Mouse (Mus musculus) heart, adult 8-10 months (tissue): ENCODE data around the gene Chrna3. TPM values are rescaled to one million over a fixed set of nuclear protein-coding genes. Genes with fewer than 3 reads are reported as not detected.

Experiments
- DNase-seq: peaks from one replicate; pipeline ENCODE4 v3.0.0; 2022; ENCODE audit warnings: low spot score
- total RNA-seq, 4 experiments: library from RNA; stranded (reverse); gene quantifications; 2 replicates each; pipeline ENCODE4 v1.2.4; 2022

The Chrna3 gene
- total RNA-seq = not detected

DNA sequence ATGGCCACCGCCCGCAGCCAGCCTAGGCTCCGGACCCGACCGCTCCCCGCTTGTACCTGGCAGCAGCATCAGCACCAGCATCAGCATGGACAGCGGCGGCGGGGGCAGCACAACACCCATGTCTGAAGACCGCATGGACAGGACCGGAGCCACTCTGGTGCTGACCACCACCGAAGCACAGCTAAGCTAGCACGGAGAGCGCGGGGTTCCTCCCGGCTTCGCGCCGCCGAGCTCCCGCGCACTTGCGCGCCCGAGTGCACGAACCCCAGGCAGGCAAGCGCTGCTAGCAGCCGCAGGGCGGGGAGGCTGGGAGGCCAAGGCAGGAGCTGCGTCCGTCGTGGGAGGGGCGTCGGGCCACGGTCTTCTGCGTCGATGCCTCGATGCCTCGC is at the start of gene Chrna3:
Gene Chrna3 (minus strand): TSS at position 288 of the 389 bp plus-strand sequence.
- no peak for DNase-seq

- no peak for DNase-seq
Observed at GRCm38 (mm10) chr9:55067965-55068265, 41.6 kb upstream of the Chrna3 start.

DNA sequence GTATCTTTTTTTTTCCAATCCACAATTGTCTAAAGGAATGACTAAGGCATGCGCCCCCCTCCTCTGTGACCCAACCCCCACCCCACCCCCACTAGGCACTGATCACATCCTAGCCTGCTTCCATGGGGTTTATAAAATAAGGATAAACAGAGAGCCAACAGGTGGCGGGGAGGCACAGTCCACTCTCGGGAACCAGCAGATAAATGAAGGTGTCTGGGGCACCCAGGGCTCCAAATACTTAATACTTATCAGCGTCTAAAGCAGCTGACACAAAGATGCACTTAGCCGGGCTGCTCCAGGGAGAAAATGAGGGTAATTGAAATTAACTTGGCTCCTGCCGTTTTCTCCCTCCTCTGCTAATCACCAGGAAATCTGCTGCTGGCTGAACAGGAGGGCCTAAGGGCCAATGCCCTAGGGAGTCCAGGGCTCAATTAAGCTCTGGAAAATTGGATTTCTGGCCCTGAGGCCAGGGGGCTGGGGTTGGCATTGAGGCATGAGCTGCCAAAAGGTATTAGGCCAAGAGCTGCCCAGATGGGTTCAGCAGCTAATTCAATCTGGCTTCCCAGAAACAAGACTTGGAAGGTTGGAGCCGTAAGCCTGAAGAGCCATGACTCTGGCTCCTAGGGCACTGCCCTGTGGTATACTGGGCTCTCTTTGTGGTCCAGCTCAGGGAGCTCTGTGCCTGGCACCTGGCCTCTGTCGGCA is 41.0 kb upstream of the Chrna3 start:
- DNase-seq = no peak

GRCm38 (mm10) chr9:55065241-55065640 is 38.9 kb upstream of the Chrna3 start:
- DNase-seq = no peak

DNA sequence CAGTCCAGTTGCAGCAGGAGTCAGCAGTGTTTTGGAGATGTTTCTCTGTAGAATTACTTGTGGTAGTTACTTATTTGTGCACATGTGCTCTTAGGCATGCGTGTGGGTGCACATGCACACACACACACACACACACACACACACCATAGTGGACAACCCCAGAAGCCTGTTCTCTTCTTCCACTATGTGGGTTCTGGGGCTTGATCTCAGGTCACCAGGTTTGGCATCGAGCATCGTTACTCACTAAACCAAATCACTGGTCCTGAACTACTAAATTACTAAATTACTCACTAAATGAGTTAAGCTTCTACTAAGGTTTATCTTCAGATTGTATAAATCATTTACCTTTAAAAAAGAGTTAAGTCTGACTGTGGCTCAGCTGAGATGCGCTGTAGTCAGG is 31.7 kb upstream of the Chrna3 start:
- DNase-seq = no peak

- no peak for DNase-seq
Observed at GRCm38 (mm10) chr9:55055386-55055930, 29.1 kb upstream of the Chrna3 start.

- no peak for DNase-seq
Observed at GRCm38 (mm10) chr9:55048211-55048880, 22.0 kb upstream of the Chrna3 start, which contains the start of gene Chrnb4. Chrnb4 (minus strand) TSS chr9:55048779.

GRCm38 (mm10) chr9:55046764-55047163 is 20.4 kb upstream of the Chrna3 start:
- DNase-seq = no peak

DNA sequence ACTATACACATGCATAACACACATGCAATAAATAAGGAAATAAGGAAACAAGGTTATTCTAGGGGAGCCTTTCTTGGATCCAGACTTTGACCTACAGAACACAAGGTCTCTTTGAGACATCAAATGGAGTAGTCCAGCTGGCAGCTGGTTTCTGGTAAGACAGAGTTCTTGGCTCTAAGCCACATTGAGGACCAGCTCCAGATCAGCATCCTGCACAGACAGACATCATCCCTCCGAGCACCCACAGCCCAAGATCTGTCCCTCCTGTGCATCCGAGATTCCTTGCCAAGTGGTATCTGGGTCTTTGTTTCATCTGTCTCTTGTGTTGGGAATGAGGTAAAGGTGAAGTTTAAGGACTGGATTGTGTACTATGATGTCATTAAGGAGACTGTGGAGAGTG is 18.6 kb upstream of the Chrna3 start:
- DNase-seq = no peak

- no peak for DNase-seq
Observed at GRCm38 (mm10) chr9:55043688-55044087, 17.3 kb upstream of the Chrna3 start.

DNA sequence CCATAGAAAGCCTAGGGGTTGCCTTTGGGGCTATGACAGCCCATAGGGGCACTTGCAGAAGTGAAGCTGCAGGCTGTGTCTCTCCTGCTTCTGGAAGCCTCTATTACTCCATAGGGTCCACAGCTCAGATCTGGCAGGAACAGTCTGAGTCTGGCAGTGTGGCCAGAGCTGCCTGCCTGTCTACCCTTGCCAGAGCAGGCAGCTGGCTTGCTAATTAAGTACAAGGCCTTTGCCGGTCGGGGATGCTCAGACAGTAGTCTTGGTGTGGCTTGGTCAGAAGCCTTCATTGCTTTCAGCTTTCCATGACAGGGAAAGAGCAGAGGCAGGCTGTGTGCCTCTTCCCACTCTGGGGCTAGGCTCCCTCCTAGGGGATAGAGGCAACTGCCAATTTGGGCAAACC is 15.0 kb upstream of the Chrna3 start:
- DNase-seq = no peak

DNA sequence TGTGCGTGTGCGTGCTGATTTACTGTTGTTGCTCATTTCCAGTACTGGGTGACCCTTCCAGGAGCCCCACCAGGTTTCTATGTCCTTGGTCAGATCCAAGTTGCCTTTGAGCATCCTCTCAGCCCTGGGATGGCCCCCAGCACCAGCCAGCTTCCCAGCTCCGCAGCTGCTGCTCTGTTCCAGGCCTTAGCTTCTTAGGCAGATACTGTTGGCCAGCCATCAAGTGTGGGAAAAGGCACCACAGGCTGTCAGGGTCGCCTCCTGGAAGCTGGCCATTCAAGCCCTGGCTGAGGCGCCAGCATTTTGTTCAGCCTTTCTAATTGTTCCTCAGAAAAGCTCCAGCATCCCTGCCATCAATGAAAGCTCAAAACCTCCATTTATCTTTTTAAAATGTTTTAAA is 13.6 kb upstream of the Chrna3 start:
- DNase-seq = no peak

GRCm38 (mm10) chr9:55038948-55039347 is 12.6 kb upstream of the Chrna3 start:
- no peak for DNase-seq

- no peak for DNase-seq
Observed at GRCm38 (mm10) chr9:55031435-55032167, 5.2 kb upstream of the Chrna3 start.

DNA sequence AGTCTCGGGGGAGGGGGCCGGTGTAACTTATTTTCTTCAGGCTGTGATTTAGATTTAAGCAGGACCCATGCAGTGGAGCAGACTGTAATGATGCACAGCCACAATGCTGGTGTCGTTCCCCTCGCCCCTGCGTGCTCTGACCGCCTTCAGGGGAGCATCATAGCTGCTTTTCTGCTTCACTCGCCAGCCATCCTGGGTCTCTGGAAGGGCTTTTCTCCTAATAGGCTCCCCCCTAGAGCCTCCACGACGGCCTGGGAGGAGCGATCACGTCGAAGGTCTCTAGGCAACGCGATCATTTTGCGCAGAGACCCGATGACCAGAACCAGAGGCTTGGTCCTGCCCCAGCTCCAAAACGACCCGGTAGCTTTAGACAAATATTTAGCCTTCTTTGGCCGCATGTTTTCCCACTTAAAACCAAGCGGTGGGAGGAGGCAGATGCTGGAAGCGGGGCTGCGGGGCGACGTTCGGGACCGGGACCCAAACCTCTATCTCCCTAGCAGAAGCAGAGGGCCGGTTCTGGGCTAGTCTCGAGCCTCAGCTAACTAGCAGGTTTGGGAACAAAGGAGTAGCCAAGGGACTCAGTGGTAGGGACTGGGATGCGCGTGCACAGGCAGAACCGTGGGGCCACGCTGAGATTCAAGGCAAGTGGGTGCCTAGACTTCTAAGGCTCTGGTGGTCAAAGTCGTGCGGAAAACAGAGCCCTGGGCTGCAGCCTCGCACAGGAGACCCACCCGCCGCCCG is 658 bp downstream of the Chrna3 start:
- no peak for DNase-seq

DNA sequence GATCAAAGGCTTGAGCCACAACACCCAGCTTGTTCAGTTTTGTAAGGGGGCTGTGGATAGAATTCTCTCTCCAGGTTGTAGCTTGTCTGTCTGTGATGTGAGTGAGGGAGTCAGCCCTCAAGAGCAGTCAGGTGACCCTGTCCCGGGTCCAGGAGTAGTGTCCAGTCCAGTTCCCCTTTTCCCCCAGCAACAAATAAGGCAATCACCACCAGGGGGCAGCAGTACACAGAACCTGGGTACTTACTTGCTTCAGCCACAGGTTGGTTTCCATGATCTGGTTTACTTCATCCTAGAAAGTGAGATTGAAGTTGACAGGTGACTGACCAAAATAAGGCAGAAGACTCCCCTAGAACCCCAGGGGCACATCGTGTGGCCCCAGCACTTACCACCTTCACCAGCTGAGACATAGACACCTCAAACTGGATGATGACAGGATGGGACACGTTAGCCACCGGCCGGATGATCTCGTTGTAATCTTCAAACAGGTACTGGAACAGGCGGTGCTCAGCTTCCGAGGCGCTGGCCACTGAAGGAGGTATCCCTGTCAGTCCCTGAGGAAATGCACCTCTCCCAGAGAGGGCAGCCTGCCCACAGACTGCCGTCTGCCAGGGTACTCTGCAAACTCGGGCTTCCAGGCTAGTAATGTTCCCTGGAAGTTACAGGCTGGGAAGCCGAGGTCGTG is 2.3 kb downstream of the Chrna3 start:
- DNase-seq = peak; percentile 74

GRCm38 (mm10) chr9:55023326-55023725 is 3.0 kb downstream of the Chrna3 start:
- no peak for DNase-seq

DNA sequence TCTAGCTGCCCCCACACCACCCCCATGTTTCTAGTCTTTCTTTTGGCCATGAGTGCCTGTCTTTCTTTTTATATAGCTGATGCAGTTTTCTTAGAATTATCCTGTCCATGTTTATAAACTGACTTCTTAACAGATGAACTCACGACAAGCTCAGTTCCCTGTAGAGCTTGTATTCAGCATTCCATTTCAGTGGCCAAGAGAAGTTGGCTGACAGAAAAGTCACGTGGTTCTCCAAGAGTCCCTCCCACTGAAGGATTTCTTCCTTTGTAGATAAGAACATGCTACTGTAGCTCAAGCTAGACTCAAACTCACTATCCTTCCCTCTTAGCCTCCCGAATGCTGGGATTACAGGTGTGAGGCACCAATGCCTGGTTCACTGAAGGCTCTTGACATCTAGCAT is 9.4 kb downstream of the Chrna3 start:
- DNase-seq = no peak

GRCm38 (mm10) chr9:55010588-55011350 is 15.6 kb downstream of the Chrna3 start:
- no peak for DNase-seq

DNA sequence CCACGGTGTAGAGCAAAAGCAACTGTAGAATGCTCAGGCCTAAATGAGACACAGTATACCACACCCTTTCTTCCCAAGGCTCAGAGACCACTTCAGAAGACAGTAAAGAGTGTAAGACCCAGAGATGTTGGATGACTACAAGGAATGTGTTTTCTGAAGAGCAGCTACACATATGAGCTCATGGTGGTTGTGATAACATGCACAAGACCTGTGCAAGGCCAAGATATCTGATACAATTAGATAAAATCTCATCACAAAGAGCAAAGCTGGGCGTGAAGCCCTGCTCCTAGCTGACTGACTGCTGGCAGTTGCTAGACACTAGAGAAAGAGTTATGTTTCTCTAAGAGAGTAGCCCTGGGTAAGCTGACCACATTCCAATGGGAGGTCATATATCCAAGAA is 16.7 kb downstream of the Chrna3 start:
- DNase-seq = no peak

DNA sequence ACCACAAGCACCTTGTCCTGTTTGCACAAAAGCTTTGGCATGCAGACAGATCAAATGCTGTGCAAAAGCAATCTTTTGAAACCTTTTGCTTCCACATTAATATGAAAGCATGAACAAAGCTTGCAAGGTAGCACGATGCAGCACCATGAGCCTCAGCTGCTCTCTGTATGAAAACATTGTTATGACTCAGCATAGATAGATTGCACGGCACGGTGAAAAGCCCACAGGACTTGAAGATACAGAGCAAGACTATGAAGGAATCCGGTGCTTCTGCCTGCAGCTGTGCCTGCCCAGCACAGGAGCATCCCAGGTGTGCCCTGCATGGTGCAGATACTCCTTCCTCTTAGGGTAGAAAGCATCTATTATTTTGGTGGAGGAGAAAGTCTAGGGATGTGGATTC is 22.8 kb downstream of the Chrna3 start:
- DNase-seq = no peak
